Mouse (Mus musculus) hindbrain, embryonic 10.5 days (tissue): ENCODE data around the gene Eml4. TPM values are rescaled to one million over a fixed set of nuclear protein-coding genes. Genes with fewer than 3 reads are reported as not detected.
A peak's percentile ranks its signal among the peaks of the same experiment; 100 is the strongest.

Experiments used
- DNase-seq: peaks from one replicate; pipeline ENCODE4 v3.0.0-alpha.2; 2017; ENCODE audit warnings: low spot score
- H3K27ac ChIP-seq: fragments of 300-500 bp; sonication (generic); 2 replicates; pipeline ENCODE4 v1.5.1; 2016; ENCODE audit warnings: mild to moderate bottlenecking, moderate library complexity
- H3K27me3 ChIP-seq: fragments of 300-500 bp; sonication (generic); 2 replicates; pipeline ENCODE4 v1.6.1; 2016; ENCODE audit warnings: mild to moderate bottlenecking; ENCODE audit not compliant: poor library complexity, insufficient read depth, severe bottlenecking
- H3K36me3 ChIP-seq: fragments of 300-500 bp; sonication (generic); 2 replicates; pipeline ENCODE4 v1.6.1; 2016; ENCODE audit warnings: mild to moderate bottlenecking, moderate library complexity
- H3K4me1 ChIP-seq: fragments of 300-500 bp; sonication (generic); replicated peaks from 2 replicates; pipeline ENCODE4 v1.6.1; 2016; ENCODE audit warnings: mild to moderate bottlenecking
- H3K4me3 ChIP-seq: fragments of 300-500 bp; sonication (generic); 2 replicates; pipeline ENCODE4 v1.5.1; 2016; ENCODE audit warnings: mild to moderate bottlenecking, moderate library complexity
- H3K9me3 ChIP-seq: fragments of 300-500 bp; sonication (generic); 2 replicates; pipeline ENCODE4 v1.6.1; 2016; ENCODE audit warnings: mild to moderate bottlenecking, moderate library complexity
- WGBS: fragments of 180-500 bp; shearing (Covaris S2); methylation state at CpG from one replicate; pipeline ENCODE4 v1.1.7; 2016; 5-methylcytosine and 5-hydroxymethylcytosine counted together
- polyA plus RNA-seq: library from polyadenylated mRNA; unstranded; fragments of >200 nt; fragmentation: Nextera tagmentation; extraction: Ambion mirVana; gene quantifications from 2 replicates; pipeline ENCODE4 v1.2.1, GENCODE M21; 2016

The Eml4 gene
- polyA plus RNA-seq, 1 experiment from 2014 or later, result 37.6 TPM

DNA sequence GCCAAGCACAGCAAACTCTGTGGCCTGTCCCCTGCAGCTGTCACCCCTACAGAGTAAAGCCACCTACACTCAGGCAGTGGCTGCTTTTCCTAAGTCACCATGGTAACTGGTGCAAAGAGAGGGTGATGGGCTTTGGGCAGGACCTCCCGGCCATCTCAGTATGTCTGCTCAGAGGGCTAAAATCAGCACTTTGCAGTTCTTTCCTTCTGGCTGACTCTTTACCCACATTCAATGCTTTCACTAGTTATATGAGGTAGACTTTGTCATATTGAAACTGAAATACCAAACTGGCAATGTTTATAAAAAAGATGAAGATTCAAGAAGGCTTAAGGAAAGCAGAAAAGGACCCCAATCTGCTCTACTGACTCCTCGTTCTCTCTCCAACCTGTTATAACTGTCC, 133.1 kb downstream of the Eml4 start:
- DNase-seq, result no peak
- Histone ChIP-seq H3K36me3 (peaks cover 34% of the 10 kb centered on the region), H3K9me3 (no peaks in the 10 kb centered on the region), H3K27ac (no peak overlapping the region), H3K4me1 (no peaks in the 10 kb centered on the region), H3K27me3 (no peaks in the 10 kb centered on the region), H3K4me3 (no peak overlapping the region)
- 81% methylated on average over 2 of the region's 2 CpGs for WGBS

DNA sequence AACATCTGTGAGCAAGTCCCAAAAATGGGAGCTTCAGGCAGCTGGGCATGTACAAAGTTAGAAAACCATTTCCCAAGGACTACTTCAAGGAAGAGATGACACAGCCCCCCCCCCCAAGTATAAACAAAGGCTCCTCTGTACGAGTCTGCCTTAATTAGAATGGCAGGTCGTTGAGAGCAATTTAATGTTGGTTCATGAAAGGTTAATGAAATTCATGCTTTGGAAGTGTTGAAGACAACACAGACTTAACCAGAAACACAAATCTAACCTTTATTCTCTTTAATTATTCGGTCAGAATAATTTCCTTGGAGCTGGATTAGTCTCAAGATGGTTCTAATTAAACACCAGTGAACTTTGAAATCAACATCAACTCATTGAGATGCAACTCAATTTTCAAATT, 137.0 kb downstream of the Eml4 start:
- 71% methylated on average over 3 of the region's 3 CpGs for WGBS
- no peaks in the 10 kb centered on the region for H3K27me3 ChIP-seq
- peaks cover 13% of the 10 kb centered on the region for H3K36me3 ChIP-seq
- no peaks in the 10 kb centered on the region for H3K4me1 ChIP-seq
- no peak overlapping the region for H3K4me3 ChIP-seq
- H3K27ac ChIP-seq, result no peak overlapping the region
- no peak for DNase-seq
- peaks cover 19% of the 10 kb centered on the region for H3K9me3 ChIP-seq

DNA sequence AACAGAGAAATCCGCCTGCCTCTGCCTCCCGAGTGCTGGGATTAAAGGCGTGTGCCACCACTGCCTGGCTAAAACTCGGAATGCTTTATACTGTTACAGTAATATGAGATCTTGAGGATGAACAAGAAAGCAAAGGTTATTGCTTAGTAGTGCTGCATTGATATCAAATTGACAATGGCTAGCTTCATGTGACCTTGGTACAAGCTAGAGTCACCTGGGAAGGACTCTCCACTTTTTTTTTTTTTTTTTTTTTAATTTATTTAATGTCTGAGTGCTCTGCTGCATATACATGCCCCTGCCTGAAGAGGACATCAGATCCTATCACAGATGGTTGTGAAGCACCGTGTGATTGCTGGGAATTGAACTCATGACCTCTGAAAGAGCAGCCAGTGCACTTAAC, 148.2 kb downstream of the Eml4 start:
- Histone ChIP-seq H3K36me3 (peaks cover 78% of the 10 kb centered on the region), H3K9me3 (peaks cover 12% of the 10 kb centered on the region; the same call in 1 of the 2 replicates), H3K4me3 (no peak overlapping the region), H3K4me1 (no peaks in the 10 kb centered on the region), H3K27ac (no peak overlapping the region), H3K27me3 (no peaks in the 10 kb centered on the region)
- WGBS, result 95% methylated on average over 5 of the region's 5 CpGs
- DNase-seq, result no peak

DNA sequence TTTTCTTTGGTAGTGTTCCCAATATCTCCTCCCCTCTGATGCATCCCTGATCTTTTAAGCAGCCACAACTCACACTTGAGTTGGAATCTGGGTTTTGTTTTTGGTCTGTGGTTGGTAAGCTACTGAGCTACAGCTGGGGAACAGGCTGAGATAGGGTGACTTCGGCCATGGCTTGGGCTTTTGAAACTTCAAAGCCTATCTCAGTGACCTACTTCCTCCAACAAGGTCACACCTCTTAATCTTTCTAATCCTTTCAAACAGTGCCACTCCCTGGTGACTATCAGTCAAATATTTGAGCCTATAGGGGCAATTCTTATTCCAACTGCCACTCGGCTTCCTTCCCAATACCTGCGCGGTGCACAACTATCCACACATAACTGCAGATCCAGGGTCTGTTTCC, 149.0 kb downstream of the Eml4 start:
- Histone ChIP-seq H3K9me3 (peaks cover 12% of the 10 kb centered on the region; the same call in 1 of the 2 replicates), H3K36me3 (peaks cover 86% of the 10 kb centered on the region), H3K27me3 (no peaks in the 10 kb centered on the region), H3K4me1 (no peaks in the 10 kb centered on the region), H3K27ac (no peak overlapping the region), H3K4me3 (no peak overlapping the region)
- no peak for DNase-seq
- WGBS, result 95% methylated on average over 4 of the region's 4 CpGs

DNA sequence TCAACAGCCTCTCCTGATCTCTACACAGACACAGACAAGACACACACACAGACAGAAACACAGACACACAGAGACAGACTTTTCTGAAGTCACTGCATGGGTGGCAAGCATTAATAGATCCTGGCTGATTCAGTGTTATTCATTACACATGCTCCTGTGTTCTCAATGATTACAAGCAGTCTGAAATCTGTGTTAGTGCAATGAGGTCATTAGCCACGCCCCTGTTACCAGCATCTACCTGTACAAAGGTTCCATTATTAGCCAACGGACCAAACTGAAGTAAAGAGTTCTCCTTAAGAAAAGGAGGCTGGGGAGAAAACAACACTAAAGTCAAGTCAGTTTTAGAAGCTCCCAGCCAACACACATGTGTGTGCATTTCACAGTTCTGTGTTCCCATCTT, 153.0 kb downstream of the Eml4 start:
- DNase-seq, result no peak
- Histone ChIP-seq H3K36me3 (peaks cover 78% of the 10 kb centered on the region), H3K4me1 (no peaks in the 10 kb centered on the region), H3K27ac (no peak overlapping the region), H3K9me3 (0 out of 2 replicates have a peak, but pooled peaks cover 5% of the 10 kb centered on the region), H3K27me3 (no peaks in the 10 kb centered on the region), H3K4me3 (no peak overlapping the region)
- 91% methylated on average over 2 of the region's 2 CpGs for WGBS

DNA sequence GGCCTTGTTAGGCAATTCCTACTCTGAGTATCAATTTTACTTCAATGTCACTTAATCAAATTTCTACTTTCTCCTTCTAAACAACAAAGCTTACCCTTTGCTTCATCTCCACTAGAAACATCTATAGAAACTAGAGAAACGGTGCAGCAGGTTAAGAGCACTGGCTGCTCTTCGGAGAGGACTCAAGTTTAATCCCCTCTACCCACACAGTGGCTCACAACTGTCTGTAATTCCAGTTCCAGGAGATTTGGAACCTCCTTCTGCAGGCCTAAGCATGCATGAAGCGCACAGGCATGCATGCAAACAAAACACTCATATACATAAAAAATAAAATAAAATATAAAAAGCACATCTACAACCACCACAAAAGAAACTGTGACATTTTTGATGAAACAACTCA, 161.4 kb downstream of the Eml4 start:
- Histone ChIP-seq H3K4me3 (no peak overlapping the region), H3K36me3 (peaks cover 14% of the 10 kb centered on the region), H3K27ac (no peak overlapping the region), H3K9me3 (no peaks in the 10 kb centered on the region), H3K27me3 (no peaks in the 10 kb centered on the region), H3K4me1 (peaks cover 26% of the 10 kb centered on the region)
- 95% methylated on average over 3 of the region's 3 CpGs for WGBS
- DNase-seq, result no peak

DNA sequence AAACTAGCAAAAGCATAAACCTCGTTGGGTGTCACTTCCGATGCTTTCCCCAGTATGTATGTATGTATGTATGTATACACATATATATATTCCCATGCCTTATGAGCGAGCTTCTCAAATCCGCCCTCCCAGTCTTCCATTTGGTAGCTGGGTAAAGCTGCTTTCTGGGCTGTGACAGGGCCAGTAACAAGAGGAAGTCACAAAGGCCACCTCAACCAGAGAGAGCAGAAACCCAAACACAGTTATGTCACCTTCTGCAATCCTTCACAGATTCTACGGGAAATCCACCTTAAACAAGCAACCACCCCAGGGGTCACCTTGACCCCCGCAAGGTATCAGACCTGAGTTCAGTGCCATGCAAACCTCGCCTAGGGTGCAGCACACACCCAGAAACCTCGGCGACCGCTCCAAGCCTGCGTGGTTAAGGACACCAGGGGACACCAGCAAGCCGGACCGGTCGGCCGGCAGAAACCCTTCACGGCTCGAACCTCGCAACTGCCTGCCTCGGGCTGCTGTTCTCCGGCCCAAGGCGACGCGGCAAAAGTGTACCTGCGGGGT, 163.0 kb downstream of the Eml4 start:
- Histone ChIP-seq H3K4me1 (peaks cover 26% of the 10 kb centered on the region), H3K27me3 (no peaks in the 10 kb centered on the region), H3K4me3 (peak overlapping the region; percentile 96), H3K9me3 (no peaks in the 10 kb centered on the region), H3K27ac (peak overlapping the region; percentile 94), H3K36me3 (no peaks in the 10 kb centered on the region)
- DNase-seq, result no peak
- WGBS, result 3% methylated on average over 24 of the region's 24 CpGs

DNA sequence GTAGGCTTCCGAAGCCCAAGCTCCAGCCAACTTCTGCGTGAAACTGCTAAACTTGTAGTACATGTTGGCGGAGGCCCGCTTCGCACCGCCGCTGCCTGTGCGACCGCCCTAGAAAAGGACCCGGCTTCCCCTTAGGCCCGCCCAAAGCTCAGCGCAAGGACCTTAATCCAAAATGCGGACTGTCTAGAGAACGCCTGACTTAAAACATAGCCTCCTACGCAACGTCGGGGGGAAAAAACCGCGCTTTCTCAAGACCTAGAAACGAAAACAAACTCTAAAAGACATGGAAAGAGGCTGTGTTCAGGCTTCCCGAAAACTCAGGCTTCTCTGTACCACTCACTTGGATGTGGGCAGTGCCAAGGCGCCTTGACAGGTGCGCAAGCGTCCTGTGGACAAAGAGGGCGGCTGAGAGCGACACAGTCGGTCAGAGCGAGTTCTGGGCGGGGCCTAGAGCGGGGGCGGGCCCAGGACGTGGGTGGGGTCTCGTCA, 163.5 kb downstream of the Eml4 start:
- no peaks in the 10 kb centered on the region for H3K36me3 ChIP-seq

DNA sequence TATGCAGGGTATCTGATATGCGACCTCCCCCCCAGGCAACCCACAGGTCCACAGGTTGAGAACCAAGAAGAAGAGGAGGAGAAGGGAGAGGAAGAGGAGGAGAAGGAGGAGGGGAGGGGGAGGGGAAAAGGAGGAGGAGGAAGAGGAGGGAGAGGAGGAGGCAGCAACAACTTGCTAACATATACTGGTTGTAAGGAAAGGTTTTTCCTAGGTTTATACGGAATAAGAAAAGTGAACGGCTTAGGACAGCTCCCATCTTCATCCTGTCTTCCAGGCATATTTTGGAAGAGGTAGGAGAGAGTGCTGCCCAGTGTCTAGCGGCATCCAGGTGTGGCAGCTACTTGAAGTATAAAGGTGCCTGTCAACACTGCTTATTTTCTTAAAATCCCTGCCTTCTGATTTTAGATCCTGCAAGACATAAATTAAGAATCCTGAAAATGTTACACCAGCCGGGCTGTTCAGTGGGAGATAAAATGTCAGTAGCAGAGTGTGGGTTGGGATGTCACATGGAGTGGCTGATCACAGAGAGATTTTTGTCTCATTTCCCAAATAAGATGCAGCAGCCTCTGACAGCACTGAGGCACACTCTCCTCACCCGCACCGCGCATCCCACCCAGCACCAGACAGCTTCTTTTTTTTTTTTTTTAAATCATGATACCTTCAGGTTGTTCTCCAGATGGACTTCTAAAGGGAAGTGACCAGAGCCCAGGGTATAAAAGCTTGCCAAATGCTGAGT, 166.7 kb downstream of the Eml4 start, which contains the start of gene Cox7a2l:
Gene Cox7a2l (minus strand): TSS at position 51 of the 736 bp plus-strand sequence.
- Histone ChIP-seq H3K36me3 (no peaks in the 10 kb centered on the region), H3K4me3 (no peak within 1 kb of the TSS), H3K27me3 (no peaks in the 10 kb centered on the region), H3K27ac (no peak within 1 kb of the TSS), H3K9me3 (no peaks in the 10 kb centered on the region), H3K4me1 (peaks cover 20% of the 10 kb centered on the region)
- WGBS, result 94% methylated on average over 8 of the region's 8 CpGs
- no peak for DNase-seq

More for the DNA sequence above, 163.5 kb downstream of the Eml4 start:
- peak overlapping the region; percentile 96 for H3K4me3 ChIP-seq
- H3K27me3 ChIP-seq, result no peaks in the 10 kb centered on the region
- WGBS, result under 1% methylated on average over 33 of the region's 33 CpGs
- no peaks in the 10 kb centered on the region for H3K9me3 ChIP-seq
- peak overlapping the region; percentile 94 for H3K27ac ChIP-seq
- DNase-seq, result peak; percentile 94
- H3K4me1 ChIP-seq, result peaks cover 26% of the 10 kb centered on the region

DNA sequence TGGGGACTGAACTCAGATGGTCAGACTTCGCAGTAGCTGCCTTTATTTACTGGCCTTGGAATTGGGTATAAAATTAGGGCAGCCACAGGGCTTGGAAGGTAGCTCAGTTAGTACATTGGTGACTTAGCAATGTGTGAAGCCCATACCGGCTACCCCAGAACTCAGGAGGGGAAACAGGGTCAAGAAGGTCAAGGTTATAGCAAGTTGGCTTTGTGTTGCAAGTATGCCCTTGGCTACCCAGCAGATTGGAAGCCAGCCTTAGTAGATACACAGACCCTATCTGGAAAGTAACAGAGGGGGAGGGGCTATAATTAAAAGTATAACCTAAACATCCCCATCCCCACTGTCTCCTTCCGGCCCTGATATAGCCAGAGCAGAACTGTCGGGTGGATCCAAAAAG, 171.2 kb downstream of the Eml4 start:
- no peak overlapping the region for H3K4me3 ChIP-seq
- no peaks in the 10 kb centered on the region for H3K9me3 ChIP-seq
- no peak for DNase-seq
- WGBS, result 90% methylated on average over 4 of the region's 4 CpGs
- H3K27ac ChIP-seq, result no peak overlapping the region
- H3K4me1 ChIP-seq, result peaks cover 25% of the 10 kb centered on the region
- no peaks in the 10 kb centered on the region for H3K36me3 ChIP-seq
- H3K27me3 ChIP-seq, result peaks cover 12% of the 10 kb centered on the region; the same call in 1 of the 2 replicates

DNA sequence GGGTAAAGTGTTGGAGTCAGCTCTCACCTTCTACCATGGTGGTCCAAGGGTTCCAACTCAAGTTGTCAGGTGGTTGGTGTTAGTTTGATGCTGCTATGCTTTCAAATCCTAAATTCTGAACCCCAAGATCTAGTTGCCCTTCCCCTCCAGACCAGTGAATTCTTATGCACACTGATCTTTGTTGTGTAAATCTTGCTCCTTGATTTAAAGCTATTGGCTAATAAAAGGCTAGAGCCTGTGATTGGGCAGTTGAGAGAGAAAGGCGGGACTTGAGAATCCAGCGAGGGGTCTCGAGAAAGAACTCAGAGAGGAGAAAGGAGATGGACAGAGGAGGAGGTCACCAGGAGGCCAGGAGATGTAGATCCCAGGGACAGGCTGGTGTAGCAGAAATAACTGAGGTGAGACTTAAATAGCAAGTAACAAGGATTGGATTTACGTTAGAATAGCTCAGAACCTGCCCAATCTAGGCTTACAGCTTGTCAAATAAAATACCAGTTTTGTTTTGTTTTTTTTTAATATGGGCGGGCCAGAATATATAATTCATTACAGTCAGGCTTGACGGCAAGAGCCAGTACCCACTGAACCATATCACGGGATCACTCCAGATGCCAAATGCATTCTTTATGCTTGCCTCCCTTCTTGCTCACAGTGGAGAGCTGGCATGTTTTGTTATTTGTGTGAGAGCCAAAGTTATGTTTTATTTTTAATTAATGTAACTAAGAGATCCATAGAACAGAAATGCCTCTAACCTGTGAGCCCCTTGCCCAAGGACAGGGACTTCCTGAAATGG, 172.1 kb downstream of the Eml4 start:
- peaks cover 34% of the 10 kb centered on the region for H3K4me1 ChIP-seq
- H3K4me3 ChIP-seq, result no peak overlapping the region
- no peak overlapping the region for H3K27ac ChIP-seq
- H3K36me3 ChIP-seq, result no peaks in the 10 kb centered on the region
- peaks cover 12% of the 10 kb centered on the region; the same call in 1 of the 2 replicates for H3K27me3 ChIP-seq
- no peaks in the 10 kb centered on the region for H3K9me3 ChIP-seq
- 73% methylated on average over 7 of the region's 7 CpGs for WGBS
- no peak for DNase-seq

DNA sequence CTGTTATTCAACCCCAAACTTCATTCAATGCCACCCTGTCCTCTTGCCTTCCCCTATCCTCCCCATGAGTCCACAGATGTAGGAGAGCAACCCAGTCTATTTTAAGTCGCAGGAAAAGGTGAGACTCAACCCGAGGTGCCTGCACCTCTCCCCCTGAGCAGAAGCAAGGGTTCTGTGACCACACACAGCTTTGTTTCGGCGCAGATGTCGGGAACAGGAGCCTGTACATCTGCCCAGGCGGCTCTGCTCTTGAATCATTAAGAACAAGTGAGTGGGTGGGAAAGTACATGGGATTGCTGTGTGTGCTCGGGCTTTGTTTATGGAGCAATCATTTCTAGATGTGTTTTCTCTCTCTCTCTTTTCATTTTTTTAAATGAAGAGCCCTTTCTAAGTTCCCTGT, 174.0 kb downstream of the Eml4 start:
- WGBS, result 53% methylated on average over 7 of the region's 7 CpGs
- Histone ChIP-seq H3K36me3 (no peaks in the 10 kb centered on the region), H3K27ac (no peak overlapping the region), H3K9me3 (no peaks in the 10 kb centered on the region), H3K4me3 (no peak overlapping the region), H3K4me1 (peaks cover 48% of the 10 kb centered on the region), H3K27me3 (peaks cover 12% of the 10 kb centered on the region; the same call in 1 of the 2 replicates)
- DNase-seq, result no peak
